Mouse (Mus musculus) cerebellum, adult 2 months (tissue): ENCODE data around the gene Cd28. TPM values are rescaled to one million over a fixed set of nuclear protein-coding genes. Genes with fewer than 3 reads are reported as not detected.

Experiments used
- DNase-seq, 2 experiments: peaks; one replicate each; pipeline ENCODE4 v3.0.0; 2021
- H3K27ac ChIP-seq: fragments of 200-500 bp; 2 replicates; pipeline ENCODE4 v1.5.1; 2012; ENCODE audit warnings: low read length, control low read depth, inconsistent platforms; ENCODE audit not compliant: insufficient read depth
- H3K27me3 ChIP-seq: fragments of 200-500 bp; 2 replicates; pipeline ENCODE4 v1.6.1; 2012; ENCODE audit warnings: inconsistent platforms, mild to moderate bottlenecking, low read length, moderate library complexity; ENCODE audit not compliant: control insufficient read depth, insufficient read depth
- H3K4me1 ChIP-seq: fragments of 200-500 bp; 2 replicates; pipeline ENCODE4 v1.6.1; 2011; ENCODE audit warnings: low read length; ENCODE audit not compliant: control insufficient read depth, insufficient read depth
- H3K4me3 ChIP-seq: fragments of 200-500 bp; replicated peaks from 2 replicates; pipeline ENCODE3; 2011; ENCODE audit warnings: mild to moderate bottlenecking, low read depth, low read length, control low read depth; ENCODE audit not compliant: insufficient read depth
- CTCF ChIP-seq: fragments of 200-500 bp; IDR thresholded peaks from 2 replicates; pipeline ENCODE4 v1.5.1; 2011; ENCODE audit warnings: low read depth, mild to moderate bottlenecking, control low read depth, low read length, moderate library complexity, borderline replicate concordance; ENCODE audit not compliant: insufficient read depth
- POLR2A ChIP-seq: fragments of 200-500 bp; IDR thresholded peaks from 2 replicates; pipeline ENCODE4 v1.6.1; 2011; ENCODE audit warnings: low read length, control low read depth, borderline replicate concordance; ENCODE audit not compliant: insufficient read depth
- WGBS: fragments of 180-500 bp; shearing (Covaris S2); methylation state at CpG from one replicate; pipeline ENCODE4 v1.1.7; 2018; 5-methylcytosine and 5-hydroxymethylcytosine counted together
- polyA plus RNA-seq: library from polyadenylated mRNA; depleted of rRNA; stranded (reverse); fragments of >200 nt; gene quantifications from 2 replicates; pipeline ENCODE4 v1.2.3, GENCODE M21; 2012

Cd28 gene
- polyA plus RNA-seq, 1 experiment, result 0.25 TPM

- TF ChIP-seq CTCF, result no peak
- TF ChIP-seq POLR2A, result no peak
- no peak overlapping the region for H3K4me3 ChIP-seq
- no peaks in the 10 kb centered on the region for H3K4me1 ChIP-seq
- WGBS, result 95% methylated on average over 3 of the region's 3 CpGs
- no peak overlapping the region for H3K27ac ChIP-seq
- no peak for DNase-seq
- no peaks in the 10 kb centered on the region for H3K27me3 ChIP-seq
Observed at GRCm38 (mm10) chr1:60761528-60762171, 45.0 kb downstream of the Cd28 start.

DNA sequence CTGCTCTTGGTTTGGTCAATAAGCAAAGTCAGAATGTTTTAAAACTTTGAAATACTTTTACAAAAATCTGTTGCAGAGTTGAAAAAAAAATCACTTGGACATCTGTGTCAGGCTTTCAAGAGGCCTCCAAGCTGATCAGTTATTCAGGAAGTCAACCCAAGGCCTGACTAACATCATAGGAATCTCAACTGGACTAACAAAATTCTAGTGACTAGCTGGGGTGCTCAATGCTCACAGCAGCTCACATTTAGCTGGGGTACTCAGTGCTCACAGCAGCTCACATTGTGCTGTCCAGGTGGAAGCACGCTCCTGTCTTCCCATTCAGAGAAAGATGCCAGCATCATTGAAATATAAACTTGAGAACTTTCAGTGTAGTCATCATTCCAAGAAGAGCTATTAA is 45.9 kb downstream of the Cd28 start:
- DNase-seq, result no peak
- Histone ChIP-seq H3K27me3 (no peaks in the 10 kb centered on the region), H3K4me3 (no peak overlapping the region), H3K4me1 (no peaks in the 10 kb centered on the region), H3K27ac (no peak overlapping the region)
- TF ChIP-seq CTCF, result no peak
- TF ChIP-seq POLR2A, result no peak
- 90% methylated on average over 1 of the region's 1 CpGs for WGBS

GRCm38 (mm10) chr1:60762916-60763315 is 46.3 kb downstream of the Cd28 start:
- no peaks in the 10 kb centered on the region for H3K4me1 ChIP-seq
- DNase-seq, result no peak
- H3K27ac ChIP-seq, result no peak overlapping the region
- no peak for TF ChIP-seq POLR2A
- H3K4me3 ChIP-seq, result no peak overlapping the region
- 90% methylated on average over 20 of the region's 20 CpGs for WGBS
- H3K27me3 ChIP-seq, result no peaks in the 10 kb centered on the region

DNA sequence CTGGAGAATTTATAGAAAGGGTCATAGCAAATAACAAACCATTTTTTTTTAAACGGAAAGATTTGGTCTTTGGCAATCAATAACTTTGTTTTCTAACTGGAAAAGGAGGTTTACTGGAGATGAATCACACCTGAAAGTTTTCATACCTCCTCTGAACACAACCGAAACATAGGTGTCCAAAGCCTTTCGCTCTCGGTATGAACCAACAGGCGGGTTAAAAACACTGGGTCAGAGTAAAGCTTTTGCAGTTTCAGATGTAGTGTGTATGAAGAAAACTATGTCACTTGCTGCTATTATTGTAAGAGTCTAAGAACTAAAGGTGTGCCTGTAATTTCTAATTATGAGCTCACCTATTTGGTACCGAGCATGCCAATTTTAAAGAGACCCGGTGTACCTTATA is 55.2 kb downstream of the Cd28 start:
- Histone ChIP-seq H3K4me1 (no peaks in the 10 kb centered on the region), H3K4me3 (no peak overlapping the region), H3K27ac (no peak overlapping the region), H3K27me3 (no peaks in the 10 kb centered on the region)
- DNase-seq, result no peak
- TF ChIP-seq CTCF (no peak), POLR2A (no peak)
- 95% methylated on average over 7 of the region's 7 CpGs for WGBS

- H3K27me3 ChIP-seq, result no peaks in the 10 kb centered on the region
- H3K4me3 ChIP-seq, result no peak overlapping the region
- TF ChIP-seq POLR2A (no peak), CTCF (no peak)
- H3K27ac ChIP-seq, result no peak overlapping the region
- no peak for DNase-seq
- H3K4me1 ChIP-seq, result no peaks in the 10 kb centered on the region
- 81% methylated on average over 3 of the region's 3 CpGs for WGBS
Observed at GRCm38 (mm10) chr1:60773231-60773630, 56.6 kb downstream of the Cd28 start.

- Histone ChIP-seq H3K27ac (no peak overlapping the region), H3K4me3 (no peak overlapping the region), H3K27me3 (no peaks in the 10 kb centered on the region), H3K4me1 (no peaks in the 10 kb centered on the region)
- no peak for DNase-seq
- WGBS, result 86% methylated on average over 4 of the region's 4 CpGs
- TF ChIP-seq CTCF, result no peak
- TF ChIP-seq POLR2A, result no peak
Observed at GRCm38 (mm10) chr1:60776166-60776565, 59.6 kb downstream of the Cd28 start.

DNA sequence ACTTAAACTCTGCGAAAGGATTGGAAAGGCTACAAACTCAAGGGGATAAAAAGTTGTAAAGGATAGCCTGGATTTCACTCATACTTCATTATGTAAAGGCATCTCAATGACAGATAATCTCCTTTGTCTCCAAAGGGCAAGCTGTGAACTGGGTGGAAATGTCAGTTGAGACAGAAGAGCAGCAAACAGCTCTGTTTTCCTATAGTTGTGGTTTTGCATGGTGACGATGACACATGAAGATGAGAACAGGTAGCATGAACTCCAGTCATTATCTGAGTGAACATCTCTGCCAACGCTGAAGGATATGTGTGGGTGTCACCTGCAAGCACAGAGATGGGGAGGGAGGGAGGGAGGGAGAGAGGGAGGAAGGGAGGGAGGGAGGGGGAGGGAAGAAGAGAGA is 60.3 kb downstream of the Cd28 start:
- no peaks in the 10 kb centered on the region for H3K27me3 ChIP-seq
- no peak for DNase-seq
- no peaks in the 10 kb centered on the region for H3K4me1 ChIP-seq
- 90% methylated on average over 3 of the region's 3 CpGs for whole genome bisulfite sequencing
- no peak overlapping the region for H3K27ac ChIP-seq
- no peak for TF ChIP-seq POLR2A
- TF ChIP-seq CTCF, result no peak
- no peak overlapping the region for H3K4me3 ChIP-seq

DNA sequence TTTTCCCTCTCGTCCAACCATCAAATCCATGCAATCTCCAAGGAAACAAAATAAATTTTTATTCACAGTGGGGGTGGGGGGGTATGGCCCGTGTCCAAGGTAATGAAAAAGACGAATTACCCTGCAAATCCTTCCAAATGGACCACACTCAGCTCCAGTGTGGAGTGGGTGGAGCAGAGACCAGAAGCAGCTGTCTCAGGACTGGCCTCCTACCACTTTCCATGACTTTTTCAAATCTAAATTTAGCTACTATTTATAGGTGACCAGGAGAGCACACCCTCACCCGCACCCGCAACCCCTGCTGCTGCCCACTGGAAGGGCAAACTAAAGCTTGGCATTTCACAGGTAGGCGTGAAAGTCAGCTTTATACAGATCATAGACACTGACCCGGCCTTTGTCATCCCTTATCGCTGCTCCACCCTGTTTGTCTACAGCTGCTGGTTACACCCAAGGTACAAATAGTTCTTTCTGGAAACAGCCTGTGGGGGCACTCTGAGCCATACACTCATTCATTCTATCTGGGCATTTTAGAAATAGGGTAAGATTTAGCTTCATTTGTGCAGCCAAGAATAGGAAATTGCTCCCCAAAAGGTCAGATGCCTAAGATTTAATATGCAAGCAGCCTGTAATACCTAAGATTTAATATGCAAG is 62.0 kb downstream of the Cd28 start:
- Histone ChIP-seq H3K4me3 (no peak overlapping the region), H3K27me3 (no peaks in the 10 kb centered on the region), H3K27ac (no peak overlapping the region), H3K4me1 (no peaks in the 10 kb centered on the region)
- DNase-seq, result no peak
- TF ChIP-seq POLR2A, result no peak
- no peak for TF ChIP-seq CTCF
- WGBS, result 44% methylated on average over 8 of the region's 8 CpGs
